Mouse (Mus musculus) olfactory bulb, adult 2 months (tissue): ENCODE results near the gene Rd3l. TPM values are rescaled to one million over a fixed set of nuclear protein-coding genes. Genes with fewer than 3 reads are reported as not detected.

Experiments
- H3K27ac ChIP-seq: fragments of 200-500 bp; 2 replicates; pipeline ENCODE4 v1.5.1; 2012; ENCODE audit warnings: low read depth, low read length; ENCODE audit not compliant: insufficient read depth
- H3K4me1 ChIP-seq: fragments of 200-500 bp; 2 replicates; pipeline ENCODE4 v1.6.1; 2012; ENCODE audit warnings: low read length; ENCODE audit not compliant: control insufficient read depth, insufficient read depth
- H3K4me3 ChIP-seq: fragments of 200-500 bp; 2 replicates; pipeline ENCODE4 v1.5.1; 2012; ENCODE audit warnings: mild to moderate bottlenecking, low read depth, low read length, moderate library complexity; ENCODE audit not compliant: insufficient read depth
- CTCF ChIP-seq: fragments of 200-500 bp; IDR thresholded peaks from 2 replicates; pipeline ENCODE4 v1.5.1; 2012; ENCODE audit warnings: low read depth, mild to moderate bottlenecking, low read length, moderate library complexity; ENCODE audit not compliant: insufficient read depth
- POLR2A ChIP-seq: fragments of 200-500 bp; IDR thresholded peaks from 2 replicates; pipeline ENCODE4 v1.6.1; 2012; ENCODE audit warnings: mild to moderate bottlenecking, low read depth, low read length, moderate library complexity; ENCODE audit not compliant: insufficient read depth
- WGBS: fragments of 180-500 bp; shearing (Covaris S2); methylation state at CpG from one replicate; pipeline ENCODE4 v1.1.7; 2018; 5-methylcytosine and 5-hydroxymethylcytosine counted together
- polyA plus RNA-seq: library from polyadenylated mRNA; stranded (reverse); fragments of >200 nt; gene quantifications from 2 replicates; pipeline ENCODE4 v1.2.4, GENCODE M21; 2012; ENCODE audit warnings: low replicate concordance; ENCODE audit not compliant: missing spikeins, insufficient read depth, insufficient read length

The Rd3l gene
- polyA plus RNA-seq, 1 experiment = not detected

DNA sequence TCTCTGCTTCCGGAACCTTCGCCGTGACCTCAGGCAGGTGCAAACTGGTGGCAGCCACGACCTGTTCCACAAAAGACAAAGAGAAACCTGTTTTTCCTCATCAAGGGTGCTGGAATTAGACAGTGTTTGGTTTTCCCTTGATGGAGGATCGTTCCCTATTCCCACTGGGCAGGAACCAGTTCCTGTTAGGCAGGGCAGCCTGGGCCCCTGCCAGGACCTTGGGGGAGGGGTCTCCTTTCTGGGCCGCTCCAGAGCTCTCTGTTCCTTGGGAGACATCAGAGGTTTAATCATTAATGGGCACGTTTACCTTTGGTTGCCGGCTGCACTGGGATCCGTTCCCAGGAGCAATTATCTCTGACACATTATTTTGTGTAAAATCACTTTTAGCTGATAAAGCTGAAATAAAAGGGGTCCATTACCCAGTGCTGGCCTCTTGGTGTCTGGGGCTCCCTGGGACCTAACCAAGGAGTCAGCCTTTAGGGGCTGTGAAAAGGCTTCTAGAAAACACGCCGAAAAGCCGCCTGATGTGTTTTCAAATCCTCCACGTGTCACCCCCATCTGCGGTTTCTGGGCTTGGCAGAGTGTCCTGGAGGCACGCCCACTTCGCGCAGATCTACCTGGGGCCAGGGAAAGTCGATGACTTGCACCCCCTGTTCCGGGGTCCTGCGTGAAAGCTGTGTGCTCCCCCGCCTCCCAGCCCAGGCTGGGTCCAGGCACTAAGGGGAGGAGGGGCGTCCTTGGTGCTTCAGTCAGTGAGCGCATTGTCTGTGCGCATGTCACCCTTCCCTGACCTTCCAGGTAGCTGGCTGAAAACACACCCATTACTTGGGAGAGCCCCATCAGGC, 44.2 kb downstream of the Rd3l start:
- Histone ChIP-seq H3K4me3 (no peak overlapping the region), H3K4me1 (peaks cover 17% of the 10 kb centered on the region), H3K27ac (no peak overlapping the region)
- TF ChIP-seq CTCF = no peak
- TF ChIP-seq POLR2A = no peak
- WGBS = 37% methylated on average over 24 of the region's 24 CpGs

DNA sequence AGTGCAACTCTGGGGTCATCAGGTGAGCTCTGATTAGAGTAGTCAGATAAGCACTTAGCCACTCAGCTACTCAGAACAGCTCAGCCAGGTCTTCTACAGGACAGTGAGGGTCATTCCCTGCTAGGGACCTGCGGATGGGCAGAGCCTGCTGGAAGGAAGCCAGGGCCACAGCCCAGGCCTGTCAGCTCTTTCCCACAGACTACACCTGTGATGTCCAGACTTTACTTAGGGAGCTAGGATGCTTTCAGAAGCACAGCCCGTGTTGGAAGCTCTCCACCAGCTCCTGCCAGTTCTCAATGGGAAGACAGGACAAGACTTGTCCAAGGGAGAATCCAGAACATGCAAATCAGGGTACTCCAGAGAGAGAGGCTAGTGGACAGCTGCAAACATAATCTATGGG, 47.1 kb downstream of the Rd3l start:
- TF ChIP-seq CTCF (no peak), POLR2A (no peak)
- H3K4me1 ChIP-seq = peaks cover 19% of the 10 kb centered on the region
- H3K4me3 ChIP-seq = no peak overlapping the region
- WGBS = 88% methylated on average over 2 of the region's 2 CpGs
- H3K27ac ChIP-seq = no peak overlapping the region

DNA sequence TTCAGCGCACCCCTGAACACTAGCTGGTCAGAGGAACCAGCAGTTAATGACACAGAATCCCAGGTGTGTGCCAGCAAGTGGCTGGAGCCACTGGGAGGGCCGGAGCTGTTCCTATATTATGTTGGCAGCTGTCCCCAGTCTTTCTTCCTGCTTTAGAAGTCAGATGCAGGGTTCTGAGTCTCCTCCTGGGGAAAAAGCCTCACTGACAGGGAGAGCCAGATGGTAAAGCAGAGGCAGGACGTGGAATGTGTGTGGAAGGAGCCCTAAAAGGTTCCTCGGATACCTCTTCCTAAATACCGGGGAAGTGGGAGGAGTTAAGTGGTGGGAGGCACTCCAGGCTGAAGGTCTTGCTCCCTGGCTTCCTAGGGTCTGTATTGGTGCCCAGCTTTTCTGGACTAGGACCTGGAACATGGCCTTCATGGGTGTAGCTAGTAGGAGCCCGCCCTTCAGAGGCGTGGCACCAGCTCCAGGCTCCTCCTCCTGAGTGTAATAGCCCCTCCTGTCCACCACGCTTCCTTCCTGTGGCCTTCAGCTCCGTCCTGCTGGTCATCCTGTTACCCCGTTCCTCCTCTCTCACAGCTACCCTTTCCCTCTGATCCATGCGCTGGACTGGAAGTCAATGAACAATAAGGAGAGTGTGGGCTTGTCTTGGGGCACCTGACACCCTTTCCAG, 47.9 kb downstream of the Rd3l start:
- WGBS = 68% methylated on average over 11 of the region's 11 CpGs
- Histone ChIP-seq H3K27ac (no peak overlapping the region), H3K4me1 (peaks cover 17% of the 10 kb centered on the region), H3K4me3 (no peak overlapping the region)
- TF ChIP-seq POLR2A (no peak), CTCF (no peak)

DNA sequence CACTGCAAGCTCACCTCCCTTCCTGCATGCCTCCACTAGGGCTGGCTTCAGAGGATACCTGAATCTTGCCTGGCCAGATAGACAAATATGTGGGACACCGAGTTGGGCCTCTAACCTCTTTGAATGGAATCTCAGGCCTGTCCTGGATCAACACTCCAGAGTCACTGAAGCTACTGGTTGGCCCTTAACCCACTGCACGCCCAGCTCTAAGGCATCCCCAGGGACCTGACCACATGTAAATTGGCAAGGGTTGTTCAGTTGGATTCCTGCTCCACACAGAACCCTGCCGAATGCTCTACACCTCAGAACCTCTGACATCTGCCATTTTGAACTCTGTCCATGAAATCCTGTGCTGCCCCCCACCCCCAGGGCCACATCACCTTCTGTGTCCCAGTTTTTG, 48.6 kb downstream of the Rd3l start:
- Histone ChIP-seq H3K4me1 (peaks cover 13% of the 10 kb centered on the region), H3K27ac (no peak overlapping the region), H3K4me3 (no peak overlapping the region)
- WGBS = 84% methylated on average over 3 of the region's 3 CpGs
- TF ChIP-seq POLR2A = no peak
- TF ChIP-seq CTCF = no peak

DNA sequence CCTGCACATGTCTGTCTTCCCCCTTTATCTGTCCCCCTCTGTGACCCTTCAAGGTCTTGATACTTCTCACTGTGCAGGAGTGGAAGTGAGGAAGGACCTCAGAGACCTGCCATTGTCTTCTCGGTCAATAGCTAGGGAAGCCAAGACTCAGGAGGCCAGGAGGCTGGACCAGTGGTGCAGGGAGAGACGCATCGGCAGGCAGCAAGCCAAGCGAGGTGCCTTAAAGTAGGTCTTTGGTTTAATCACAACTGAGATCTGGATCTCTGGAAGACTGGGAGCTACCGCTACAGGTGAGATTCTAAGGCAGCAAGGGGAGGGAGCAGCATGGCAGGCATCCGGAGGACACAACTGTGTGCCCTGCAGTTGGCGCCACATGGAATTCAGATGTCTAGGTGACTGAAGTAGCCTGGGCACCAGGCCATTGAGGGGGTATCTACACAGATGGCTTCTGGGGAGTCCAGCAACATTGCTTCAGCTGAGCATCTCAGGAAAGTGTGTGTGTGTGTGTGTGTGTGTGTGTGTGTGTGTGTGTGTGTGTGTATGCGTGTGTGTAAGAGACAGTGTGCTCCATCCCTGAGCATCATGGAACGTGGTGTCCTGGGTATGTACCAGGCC, 49.6 kb downstream of the Rd3l start:
- 84% methylated on average over 9 of the region's 9 CpGs for WGBS
- TF ChIP-seq POLR2A (no peak), CTCF (no peak)
- Histone ChIP-seq H3K4me3 (no peak overlapping the region), H3K27ac (no peak overlapping the region), H3K4me1 (peaks cover 13% of the 10 kb centered on the region)

Other genes with a start within 250 kb of the Rd3l start
- gene Klc1, start 222.5 kb downstream of the Rd3l start, polyA plus RNA-seq = 135 and 1,741 TPM in 2 replicates
- gene Xrcc3, start 167.4 kb downstream of the Rd3l start, polyA plus RNA-seq = not detected in 2 replicates
- gene Zfyve21, start 167.1 kb downstream of the Rd3l start, polyA plus RNA-seq = not detected in 2 replicates
- gene Ppp1r13b, start 73.2 kb downstream of the Rd3l start, polyA plus RNA-seq = not detected in 2 replicates
- not detected in 2 replicates for gene Atp5mpl, start 14.3 kb downstream of the Rd3l start, polyA plus RNA-seq
- not detected in 2 replicates for gene Tdrd9, start 9.8 kb downstream of the Rd3l start, polyA plus RNA-seq
- not detected in 2 replicates for gene Aspg, start 125.4 kb upstream of the Rd3l start, polyA plus RNA-seq
- gene Kif26a, start 164.9 kb upstream of the Rd3l start, polyA plus RNA-seq = not detected in 2 replicates